Comparison of ENCODE assay signal across 30 mouse cellular contexts in genomic region chr16:97507783-97508182, GRCm38 (mm10). TPM values are rescaled to one million over a fixed set of nuclear protein-coding genes. Genes with fewer than 3 reads are reported as not detected.
A peak's percentile ranks its signal among the peaks of the same experiment; 100 is the strongest.
DNase-seq lines count a peak whose midpoint lies in the region; ATAC-seq and TF ChIP-seq lines count a peak whose summit lies in the region.
"Had no signal": no experiment of that assay in that cellular context is flagged by ENCODE, and none has a peak within 500 bp of the region (broad histone marks: within the 10 kb centered on the region; RNA-seq: fewer than 3 reads in every experiment).

No protein-coding gene starts in this region.

- H3K4me1 ChIP-seq in heart, adult 2 months (ENCODE audit: control insufficient read depth, insufficient read depth, low read length), result peaks cover 3% of the 10 kb centered on the region
- no peaks in the 10 kb centered on the region for H3K4me1 ChIP-seq in heart, embryonic 12.5 days (replicated peaks)
- H3K4me1 ChIP-seq: embryonic facial prominence, embryonic 10.5 days; forebrain, embryonic 12.5 days; forebrain, embryonic 15.5 days; heart, embryonic 13.5 days; hindbrain, embryonic 12.5 days; hindbrain, embryonic 15.5 days had no signal

- intact Hi-C loops in heart, adult 2 months (cut with DNase I), result no loop called here

- TF ChIP-seq EP300 in heart, adult 2 months (IDR thresholded peaks at IDR 0.05; ENCODE audit: insufficient read depth, low read depth, low read length), result no peak

- peak; percentile 15; the same call in 1 of the 2 replicates for TF ChIP-seq CTCF in heart, adult 2 months (IDR thresholded peaks at IDR 0.05)
- TF ChIP-seq CTCF in layer of hippocampus, adult 2 months (conservative IDR thresholded peaks at IDR 0.05), result 0 out of 2 replicates have a peak, but pooled peaks have one; percentile 7

- H3K4me2 ChIP-seq in heart, embryonic 12.5 days, result no peak overlapping the region
- H3K4me2 ChIP-seq: embryonic facial prominence, embryonic 13.5 days; forebrain, embryonic 12.5 days; forebrain, embryonic 15.5 days; heart, embryonic 13.5 days; hindbrain, embryonic 12.5 days; hindbrain, embryonic 15.5 days had no signal

- TF ChIP-seq POLR2A in heart, adult 2 months (IDR thresholded peaks at IDR 0.05; ENCODE audit: insufficient read depth, low read depth, low read length), result no peak

- no peak overlapping the region for H3K27ac ChIP-seq in heart, adult 2 months
- no peak overlapping the region for H3K27ac ChIP-seq in heart, embryonic 12.5 days (ENCODE audit: poor library complexity, severe bottlenecking)
- no peak overlapping the region for H3K27ac ChIP-seq in layer of hippocampus, adult 2 months
- H3K27ac ChIP-seq: embryonic facial prominence, embryonic 10.5 days; embryonic facial prominence, embryonic 13.5 days; forebrain, embryonic 12.5 days; forebrain, embryonic 15.5 days; heart, embryonic 13.5 days; hindbrain, embryonic 12.5 days; hindbrain, embryonic 15.5 days had no signal

- no peaks in the 10 kb centered on the region for H3K79me2 ChIP-seq in heart, adult 2 months (replicated peaks; ENCODE audit: control insufficient read depth, insufficient read depth, low read length)

- no peaks in the 10 kb centered on the region for H3K27me3 ChIP-seq in heart, adult 2 months (ENCODE audit: control insufficient read depth, insufficient read depth, low read length)
- peaks cover 7% of the 10 kb centered on the region; the same call in 1 of the 2 replicates for H3K27me3 ChIP-seq in heart, embryonic 12.5 days (replicated peaks)
- H3K27me3 ChIP-seq: embryonic facial prominence, embryonic 13.5 days; forebrain, embryonic 12.5 days; forebrain, embryonic 15.5 days; heart, embryonic 13.5 days; hindbrain, embryonic 12.5 days; hindbrain, embryonic 15.5 days had no signal

- no peak for DNase-seq in heart, adult 2 months
- no peak for DNase-seq in layer of hippocampus, adult 2 months (ENCODE audit: low spot score in 2 of 2)
- no peak for DNase-seq in layer of hippocampus, adult 9-11 months
- DNase-seq in 416B (ENCODE audit: low read depth), result peak; percentile 53
- no peak for DNase-seq in thymus, postnatal 0 days (ENCODE audit: low spot score)
- DNase-seq: adrenal gland, adult 2 months; adrenal gland, postnatal 14 days; B cell, adult 2 months; cerebellum, adult 11 months; cerebellum, adult 2 months; cerebellum, adult 9-11 months; cerebellum, postnatal 36 days; embryo, embryonic 11 days; gastrocnemius, postnatal 36 days had no signal

- no peak overlapping the region for H3K9ac ChIP-seq in heart, adult 2 months (ENCODE audit: low read depth, low read length)
- no peak overlapping the region for H3K9ac ChIP-seq in heart, embryonic 12.5 days
- H3K9ac ChIP-seq: embryonic facial prominence, embryonic 13.5 days; forebrain, embryonic 12.5 days; forebrain, embryonic 15.5 days; heart, embryonic 13.5 days; hindbrain, embryonic 12.5 days; hindbrain, embryonic 15.5 days had no signal

- no peak for ATAC-seq in heart, embryonic 12.5 days (ENCODE audit: insufficient number of reproducible peaks, low FRiP score)
- ATAC-seq: forebrain, embryonic 15.5 days had no signal

- H3K4me3 ChIP-seq in heart, adult 2 months, result no peak overlapping the region
- H3K4me3 ChIP-seq in heart, embryonic 12.5 days, result no peak overlapping the region
- H3K4me3 ChIP-seq in layer of hippocampus, adult 2 months, result no peak overlapping the region
- H3K4me3 ChIP-seq: embryonic facial prominence, embryonic 10.5 days; embryonic facial prominence, embryonic 13.5 days; erythroblast, embryonic 14.5 days; forebrain, embryonic 12.5 days; forebrain, embryonic 15.5 days; heart, embryonic 13.5 days; hindbrain, embryonic 12.5 days; hindbrain, embryonic 15.5 days had no signal

- H3K36me3 ChIP-seq in heart, adult 2 months (ENCODE audit: control insufficient read depth, insufficient read depth, low read length), result no peaks in the 10 kb centered on the region; the same call in 1 of the 2 replicates
- no peaks in the 10 kb centered on the region for H3K36me3 ChIP-seq in heart, embryonic 12.5 days
- H3K36me3 ChIP-seq: embryonic facial prominence, embryonic 10.5 days; embryonic facial prominence, embryonic 13.5 days; forebrain, embryonic 12.5 days; forebrain, embryonic 15.5 days; heart, embryonic 13.5 days; hindbrain, embryonic 12.5 days; hindbrain, embryonic 15.5 days had no signal

- H3K9me3 ChIP-seq in heart, embryonic 12.5 days (replicated peaks), result no peaks in the 10 kb centered on the region
- H3K9me3 ChIP-seq: embryonic facial prominence, embryonic 10.5 days; embryonic facial prominence, embryonic 13.5 days; forebrain, embryonic 12.5 days; forebrain, embryonic 15.5 days; heart, embryonic 13.5 days; hindbrain, embryonic 12.5 days; hindbrain, embryonic 15.5 days had no signal

RNA-seq across cellular contexts. Expression of gene Fam3b, which starts 6.8 kb away (rescaled TPM):
- not detected for total RNA-seq in heart, adult 2 months (2021)
- polyA plus RNA-seq in heart, adult 2 months (2012; rRNA removed), result not detected in 2 replicates
- not detected in 2 replicates for polyA plus RNA-seq in heart, embryonic 12.5 days (2016; fragmentation: Nextera tagmentation; extraction: Ambion mirVana)
- not detected for total RNA-seq in layer of hippocampus, adult 2 months (2021)
- 0.47 TPM in 1 of 2 replicates, not detected in the other for polyA plus RNA-seq in thymus, postnatal 0 days (2015; fragmentation: Nextera tagmentation; extraction: Ambion mirVana)
- total RNA-seq: adrenal gland, adult 2 months; adrenal gland, postnatal 14 days; adrenal gland, postnatal 4 days; gastrocnemius, adult 8-10 months; gastrocnemius, postnatal 36 days; granulocyte monocyte progenitor cell, adult 5-6 weeks; heart, adult 8-10 months; heart, postnatal 25 days; hematopoietic stem cell, adult 5-6 weeks had no signal
- polyA plus RNA-seq: adrenal gland, adult 2 months; cerebellum, adult 2 months; cortical plate, adult 2 months; embryonic facial prominence, embryonic 10.5 days; embryonic facial prominence, embryonic 13.5 days; forebrain, embryonic 12.5 days; forebrain, embryonic 15.5 days; heart, embryonic 13.5 days; hindbrain, embryonic 12.5 days; hindbrain, embryonic 15.5 days had no signal

RNA-seq across cellular contexts. Expression of gene Mx1, which starts 45.1 kb away (rescaled TPM):
- 1 to 10 TPM; 1.7 to 2.1 TPM for total RNA-seq in heart, adult 2 months (2021)
- polyA plus RNA-seq in heart, adult 2 months (2012; rRNA removed), result 0.44 and 0.59 TPM in 2 replicates
- polyA plus RNA-seq in heart, embryonic 12.5 days (2016; fragmentation: Nextera tagmentation; extraction: Ambion mirVana), result 0.22 TPM in 1 of 2 replicates, not detected in the other
- total RNA-seq in layer of hippocampus, adult 2 months (2021), result 1 to 10 TPM in 1 of 2 experiments, under 1 TPM in 1; 0.93 to 1.1 TPM
- 1.9 and 2.9 TPM in 2 replicates for polyA plus RNA-seq in thymus, postnatal 0 days (2015; fragmentation: Nextera tagmentation; extraction: Ambion mirVana)
- polyA plus RNA-seq: embryonic facial prominence, embryonic 10.5 days; erythroblast, embryonic 14.5 days; forebrain, embryonic 15.5 days had no signal
